Comparison of ENCODE assay signal across 16 mouse cellular contexts in genomic region chr16:45365353-45365752, GRCm38 (mm10).
"Had no signal": no experiment of that assay in that cellular context is flagged by ENCODE, and none has a peak within 500 bp of the region (broad histone marks: within the 10 kb centered on the region; RNA-seq: fewer than 3 reads in every experiment).

No protein-coding gene starts in this region.

- ATAC-seq: midbrain, embryonic 15.5 days had no signal

- H3K36me3 ChIP-seq: limb, embryonic 12.5 days; liver, embryonic 15.5 days; lung, embryonic 15.5 days; midbrain, embryonic 15.5 days; neural tube, embryonic 12.5 days had no signal

- H3K4me3 ChIP-seq: layer of hippocampus, adult 2 months; limb, embryonic 12.5 days; liver, embryonic 15.5 days; lung, embryonic 15.5 days; megakaryocyte, embryonic 14.5 days; midbrain, embryonic 15.5 days; neural tube, embryonic 12.5 days had no signal

- H3K4me1 ChIP-seq: limb, embryonic 12.5 days; liver, embryonic 15.5 days; megakaryocyte, embryonic 14.5 days; midbrain, embryonic 15.5 days; neural tube, embryonic 12.5 days had no signal

- H3K27me3 ChIP-seq: limb, embryonic 12.5 days; liver, embryonic 15.5 days; lung, embryonic 15.5 days; megakaryocyte, embryonic 14.5 days; midbrain, embryonic 15.5 days; neural tube, embryonic 12.5 days had no signal

- DNase-seq: kidney, adult 11 months; kidney, adult 9 months; kidney, postnatal 4 days; liver; right cerebral cortex, postnatal 14 days; thymus, postnatal 36 days had no signal

- H3K4me2 ChIP-seq: limb, embryonic 12.5 days; liver, embryonic 15.5 days; lung, embryonic 15.5 days; midbrain, embryonic 11.5 days; midbrain, embryonic 15.5 days; neural tube, embryonic 12.5 days had no signal

- H3K27ac ChIP-seq: kidney, postnatal 0 days; layer of hippocampus, adult 2 months; limb, embryonic 12.5 days; liver, embryonic 15.5 days; lung, embryonic 15.5 days; macrophage; midbrain, embryonic 15.5 days; neural tube, embryonic 12.5 days had no signal

- H3K9me3 ChIP-seq: limb, embryonic 12.5 days; liver, embryonic 15.5 days; lung, embryonic 15.5 days; megakaryocyte, embryonic 14.5 days; midbrain, embryonic 15.5 days; neural tube, embryonic 12.5 days had no signal

- H3K9ac ChIP-seq: limb, embryonic 12.5 days; liver, embryonic 15.5 days; lung, embryonic 15.5 days; midbrain, embryonic 15.5 days; neural tube, embryonic 12.5 days had no signal
